Mouse (Mus musculus): Measurements from ENCODE around the gene Cdiptos.

Gene Cdiptos

GRCm38 (mm10) chr7:126923999-126924398, 51.9 kb downstream of the Cdiptos start:
- peak; percentile 73 for DNase-seq (ENCODE audit: low read depth, low spot score)

DNA sequence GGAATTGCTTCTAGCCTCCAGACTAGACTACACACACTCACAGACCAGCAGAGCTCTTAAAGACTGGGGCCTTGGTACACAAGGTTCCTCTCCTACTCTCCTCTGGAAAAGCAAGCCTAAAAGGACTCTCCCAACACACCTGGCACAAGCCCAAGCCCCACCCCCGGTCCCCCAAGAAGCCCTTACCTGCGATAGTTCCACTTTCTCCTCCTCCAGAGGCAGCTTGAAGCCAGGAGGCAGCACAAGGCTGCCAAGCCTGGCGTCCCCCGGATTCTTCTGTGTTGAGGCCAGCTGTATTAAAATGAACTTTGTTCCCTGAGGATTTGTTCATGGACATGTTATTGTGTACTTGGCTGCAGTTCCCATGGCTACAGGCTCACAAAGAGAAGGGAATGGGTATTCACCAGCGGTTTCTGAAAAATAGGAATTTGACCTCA, 53.3 kb downstream of the Cdiptos start, which contains the start of gene Tmem219:
Gene Tmem219, minus strand, starts transcription at position 294 of the 437 bp plus-strand sequence.
- no peak for DNase-seq (ENCODE audit: low read depth, low spot score)
